8 mouse cellular contexts compared by ENCODE assay signal in genomic region chr13:101719312-101719870, GRCm38 (mm10). TPM values are rescaled to one million over a fixed set of nuclear protein-coding genes. Genes with fewer than 3 reads are reported as not detected.
DNase-seq lines count a peak whose midpoint lies in the region; ATAC-seq and TF ChIP-seq lines count a peak whose summit lies in the region.

No protein-coding gene starts in this region.

- no peak for TF ChIP-seq POLR2A in cerebellum, adult 2 months (IDR thresholded peaks at IDR 0.05; ENCODE audit: borderline replicate concordance, insufficient read depth, low read length)

- H3K27me3 ChIP-seq in cerebellum, adult 2 months (ENCODE audit: control insufficient read depth, insufficient read depth, low read length): no peaks in the 10 kb centered on the region
- H3K27me3 ChIP-seq in forebrain, postnatal 0 days (ENCODE audit: insufficient read depth, low read length): no peaks in the 10 kb centered on the region
- H3K27me3 ChIP-seq in lung, postnatal 0 days (replicated peaks; ENCODE audit: insufficient read depth, low read length): no peaks in the 10 kb centered on the region

- TF ChIP-seq CTCF in cerebellum, adult 2 months (IDR thresholded peaks at IDR 0.05; ENCODE audit: borderline replicate concordance, insufficient read depth, low read depth, low read length): peak; percentile 69; the same call in 1 of the 2 replicates
- TF ChIP-seq CTCF in forebrain, postnatal 0 days (IDR thresholded peaks at IDR 0.05; ENCODE audit: low read depth): peak; percentile 88
- TF ChIP-seq CTCF in lung, postnatal 0 days (IDR thresholded peaks at IDR 0.05): peak; percentile 86

- H3K4me2 ChIP-seq in forebrain, postnatal 0 days (ENCODE audit: low read depth): peak overlapping the region; percentile 19
- H3K4me2 ChIP-seq in lung, postnatal 0 days (replicated peaks; ENCODE audit: low read depth, low read length): peak overlapping the region; percentile 14; the same call in 1 of the 2 replicates

- TF ChIP-seq EP300 in lung, postnatal 0 days (IDR thresholded peaks at IDR 0.05): peak; percentile 99

- 7% methylated on average over 11 of the region's 11 CpGs for WGBS in cerebellum, adult 2 months
- 8% methylated on average over 11 of the region's 11 CpGs for WGBS in forebrain, postnatal 0 days
- 11% methylated on average over 11 of the region's 11 CpGs for WGBS in lung, postnatal 0 days

- no peak overlapping the region for H3K27ac ChIP-seq in cerebellum, adult 2 months (ENCODE audit: insufficient read depth, low read length)
- H3K27ac ChIP-seq in forebrain, postnatal 0 days (ENCODE audit: low read depth, low read length): no peak overlapping the region
- H3K27ac ChIP-seq in lung, postnatal 0 days (ENCODE audit: low read length): peak overlapping the region; percentile 84

- H3K4me1 ChIP-seq in cerebellum, adult 2 months (ENCODE audit: control insufficient read depth, insufficient read depth, low read length): peaks cover 16% of the 10 kb centered on the region
- 0 out of 2 replicates have a peak, but pooled peaks cover 11% of the 10 kb centered on the region for H3K4me1 ChIP-seq in forebrain, postnatal 0 days (ENCODE audit: insufficient read depth)
- peaks cover 11% of the 10 kb centered on the region; the same call in 1 of the 2 replicates for H3K4me1 ChIP-seq in lung, postnatal 0 days (ENCODE audit: insufficient read depth, low read depth, low read length)

- no peaks in the 10 kb centered on the region for H3K9me3 ChIP-seq in forebrain, postnatal 0 days (ENCODE audit: low read length)
- H3K9me3 ChIP-seq in lung, postnatal 0 days (ENCODE audit: low read length): no peaks in the 10 kb centered on the region

- peak; percentile 47 for DNase-seq in Muller cell, postnatal 12 days (ENCODE audit: inconsistent ontology term)
- peak; percentile 65 to 76 for DNase-seq in cerebellum, adult 2 months
- DNase-seq in forebrain, postnatal 0 days: peak; percentile 90
- DNase-seq in heart, postnatal 4 days: peak; percentile 90
- DNase-seq in layer of hippocampus, adult 8-10 months (ENCODE audit: low spot score in 2 of 2): peak; percentile 71 to 77
- DNase-seq in lung, postnatal 0 days (ENCODE audit: low spot score): peak; percentile 97
- peak; percentile 40 for DNase-seq in retina, adult 2 months (ENCODE audit: low read depth, low spot score)
- peak; percentile 79 to 86 for DNase-seq in thymus, postnatal 36 days

- ATAC-seq in forebrain, postnatal 0 days: peak; percentile 78
- ATAC-seq in lung, postnatal 0 days: peak; percentile 85

- no peaks in the 10 kb centered on the region for H3K36me3 ChIP-seq in forebrain, postnatal 0 days (ENCODE audit: insufficient read depth)
- no peaks in the 10 kb centered on the region for H3K36me3 ChIP-seq in lung, postnatal 0 days (ENCODE audit: insufficient read depth, low read length)

- no peak overlapping the region for H3K9ac ChIP-seq in forebrain, postnatal 0 days
- no peak overlapping the region for H3K9ac ChIP-seq in lung, postnatal 0 days (replicated peaks; ENCODE audit: low read depth)

- H3K4me3 ChIP-seq in cerebellum, adult 2 months (replicated peaks; ENCODE audit: insufficient read depth, low read depth, low read length): no peak overlapping the region
- no peak overlapping the region for H3K4me3 ChIP-seq in forebrain, postnatal 0 days (ENCODE audit: low read depth, low read length)
- no peak overlapping the region for H3K4me3 ChIP-seq in lung, postnatal 0 days (ENCODE audit: low read depth, low read length)

RNA-seq across cellular contexts. Expression of gene Pik3r1, which starts 48.6 kb away (rescaled TPM):
- polyA plus RNA-seq in cerebellum, adult 2 months (2012; rRNA removed): 44.9 and 51.6 TPM in 2 replicates
- 112 and 117 TPM in 2 replicates for total RNA-seq in forebrain, postnatal 0 days (2014; rRNA removed)
- polyA plus RNA-seq in forebrain, postnatal 0 days (2015; fragmentation: Nextera tagmentation; extraction: Ambion mirVana): 36.1 and 50.2 TPM in 2 replicates
- 10 to 100 TPM; 34.7 to 35.8 TPM for total RNA-seq in heart, postnatal 4 days (2021)
- 10 to 100 TPM; 73.3 to 88.6 (median 79.4) TPM for total RNA-seq in layer of hippocampus, adult 8-10 months (2022)
- 26.3 and 28.1 TPM in 2 replicates for polyA plus RNA-seq in lung, postnatal 0 days (2015; fragmentation: Nextera tagmentation; extraction: Ambion mirVana)

Comparison
In these comparisons a context has a peak if more than half of its experiments do, and no peak if none do; other contexts are left out.
1. DNase-seq: peak in every context shown above with its lines; median percentile 97 in lung, postnatal 0 days; 90 in forebrain, postnatal 0 days; 90 in heart, postnatal 4 days; 82 in thymus, postnatal 36 days; 74 in layer of hippocampus, adult 8-10 months; 70 in cerebellum, adult 2 months; 47 in Muller cell, postnatal 12 days; 40 in retina, adult 2 months.